Mouse (Mus musculus): ENCODE measurements around the gene Cox6a1. TPM values are rescaled to one million over a fixed set of nuclear protein-coding genes. Genes with fewer than 3 reads are reported as not detected.
A peak's percentile ranks its signal among the peaks of the same experiment; 100 is the strongest.

Cox6a1 gene
- polyA plus RNA-seq, 1 experiment from 2014 or later = 829 TPM

DNA sequence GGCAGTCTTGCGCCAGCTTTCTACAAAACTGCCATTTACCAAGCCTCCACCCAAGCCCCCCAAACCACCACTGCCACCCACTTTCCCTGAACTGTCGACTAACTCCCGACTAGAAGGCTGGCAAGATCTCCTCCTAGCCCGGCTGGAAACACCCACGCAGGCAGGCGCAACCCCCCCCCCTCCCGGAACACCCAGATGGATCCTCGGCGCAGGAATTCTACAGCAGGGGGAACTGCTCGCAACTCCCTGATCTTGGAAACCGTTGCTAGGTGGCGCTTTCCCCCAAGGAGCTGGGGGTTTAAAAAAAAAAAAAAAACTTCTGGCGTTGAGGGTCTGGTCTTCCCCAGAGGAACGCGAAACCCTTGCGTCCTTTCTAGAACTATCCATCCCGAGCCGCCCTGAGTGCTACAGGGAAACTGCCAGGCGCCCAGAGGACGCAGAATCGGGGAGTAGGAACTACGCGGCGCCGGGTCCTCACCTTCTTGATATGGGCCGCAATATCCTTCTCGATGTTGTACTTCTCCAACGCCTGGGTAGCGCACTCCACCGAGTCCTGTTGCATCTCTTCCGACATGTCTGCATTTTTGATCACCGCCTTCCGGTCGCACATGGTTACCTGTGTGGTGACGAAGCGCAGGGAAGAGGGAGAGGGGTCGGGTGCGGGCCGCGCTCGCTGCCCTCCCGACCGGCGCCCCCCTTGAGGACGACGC, 48.6 kb downstream of the Cox6a1 start:
- Histone ChIP-seq H3K27ac (ENCODE audit: low read depth, low read length) (peak overlapping the region; percentile 91), H3K9ac (ENCODE audit: low read depth, low read length) (peak overlapping the region; percentile 92), H3K4me3 (ENCODE audit: low read depth, low read length) (peak overlapping the region; percentile 90), H3K4me2 (replicated peaks; ENCODE audit: low read depth, low read length) (peak overlapping the region; percentile 38), H3K4me1 (replicated peaks; ENCODE audit: control insufficient read depth, insufficient read depth, low read length) (peaks cover 4% of the 10 kb centered on the region), H3K27me3 (ENCODE audit: control insufficient read depth, insufficient read depth, low read length) (no peaks in the 10 kb centered on the region), H3K36me3 (ENCODE audit: control insufficient read depth, insufficient read depth, low read length) (peaks cover 8% of the 10 kb centered on the region), H3K9me3 (ENCODE audit: control insufficient read depth, low read length) (no peaks in the 10 kb centered on the region)
- peak; percentile 18 for ATAC-seq (ENCODE audit: low FRiP score)
- 2% methylated on average over 46 of the region's 46 CpGs for WGBS
- DNase-seq (ENCODE audit: low spot score) = peak; percentile 65

DNA sequence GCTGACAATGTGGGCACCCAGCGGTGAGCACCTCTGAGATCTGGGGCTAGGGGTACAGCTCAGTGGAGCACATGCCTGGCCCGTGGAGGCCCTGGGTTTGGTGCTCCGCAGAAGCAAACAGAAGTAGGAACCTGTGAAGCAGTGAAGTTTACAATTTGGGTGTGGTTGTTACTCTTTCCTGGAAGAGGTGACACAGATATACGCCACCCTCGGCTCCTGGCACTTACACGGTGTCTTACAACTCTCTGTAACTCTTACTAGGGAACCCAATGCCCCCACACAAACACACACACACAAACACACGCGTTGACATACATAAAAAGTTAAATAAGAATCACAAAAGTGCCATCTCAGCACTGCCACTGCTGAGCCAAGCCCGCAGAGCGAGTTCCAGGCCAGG, 52.4 kb downstream of the Cox6a1 start:
- WGBS = 88% methylated on average over 10 of the region's 10 CpGs
- Histone ChIP-seq H3K36me3 (ENCODE audit: control insufficient read depth, insufficient read depth, low read length) (peaks cover 8% of the 10 kb centered on the region), H3K9ac (ENCODE audit: low read depth, low read length) (no peak overlapping the region), H3K4me2 (replicated peaks; ENCODE audit: low read depth, low read length) (no peak overlapping the region), H3K9me3 (ENCODE audit: control insufficient read depth, low read length) (no peaks in the 10 kb centered on the region), H3K4me3 (ENCODE audit: low read depth, low read length) (no peak overlapping the region), H3K27me3 (ENCODE audit: control insufficient read depth, insufficient read depth, low read length) (no peaks in the 10 kb centered on the region), H3K27ac (ENCODE audit: low read depth, low read length) (no peak overlapping the region), H3K4me1 (replicated peaks; ENCODE audit: control insufficient read depth, insufficient read depth, low read length) (peaks cover 4% of the 10 kb centered on the region)
- ATAC-seq (ENCODE audit: low FRiP score) (no peak), DNase-seq (ENCODE audit: low spot score) (no peak)

Other genes starting within 250 kb of the Cox6a1 start
- gene Acads, start 229.6 kb downstream of the Cox6a1 start, polyA plus RNA-seq (2014; fragmentation: Nextera tagmentation; extraction: Ambion mirVana) = 22.9 and 30.8 TPM in 2 replicates
- 46.8 and 57.2 TPM in 2 replicates for gene Unc119b, start 214.0 kb downstream of the Cox6a1 start, polyA plus RNA-seq (2014; fragmentation: Nextera tagmentation; extraction: Ambion mirVana)
- 41.2 and 44.1 TPM in 2 replicates for gene Mlec, start 190.8 kb downstream of the Cox6a1 start, polyA plus RNA-seq (2014; fragmentation: Nextera tagmentation; extraction: Ambion mirVana)
- 5.0 and 7.6 TPM in 2 replicates for gene Cabp1, start 154.6 kb downstream of the Cox6a1 start, polyA plus RNA-seq (2014; fragmentation: Nextera tagmentation; extraction: Ambion mirVana)
- gene Pop5, start 113.1 kb downstream of the Cox6a1 start, polyA plus RNA-seq (2014; fragmentation: Nextera tagmentation; extraction: Ambion mirVana) = 104 and 106 TPM in 2 replicates
- 65.9 and 87.5 TPM in 2 replicates for gene Rnf10, start 76.1 kb downstream of the Cox6a1 start, polyA plus RNA-seq (2014; fragmentation: Nextera tagmentation; extraction: Ambion mirVana)
- gene Coq5, start 69.3 kb downstream of the Cox6a1 start, polyA plus RNA-seq (2014; fragmentation: Nextera tagmentation; extraction: Ambion mirVana) = 52.6 and 55.5 TPM in 2 replicates
- 1,538 and 1,558 TPM in 2 replicates for gene Dynll1, start 48.0 kb downstream of the Cox6a1 start, polyA plus RNA-seq (2014; fragmentation: Nextera tagmentation; extraction: Ambion mirVana)
- gene Srsf9, start 21.8 kb downstream of the Cox6a1 start, polyA plus RNA-seq (2014; fragmentation: Nextera tagmentation; extraction: Ambion mirVana) = 305 and 320 TPM in 2 replicates
- gene Gatc, start 7.8 kb downstream of the Cox6a1 start, polyA plus RNA-seq (2014; fragmentation: Nextera tagmentation; extraction: Ambion mirVana) = 43.0 and 51.2 TPM in 2 replicates
- gene Triap1, start 7.8 kb downstream of the Cox6a1 start, polyA plus RNA-seq (2014; fragmentation: Nextera tagmentation; extraction: Ambion mirVana) = 56.8 and 60.0 TPM in 2 replicates
- 136 and 141 TPM in 2 replicates for gene Msi1, start 80.6 kb upstream of the Cox6a1 start, polyA plus RNA-seq (2014; fragmentation: Nextera tagmentation; extraction: Ambion mirVana)
- 0.56 and 1.1 TPM in 2 replicates for gene Pla2g1b, start 117.3 kb upstream of the Cox6a1 start, polyA plus RNA-seq (2014; fragmentation: Nextera tagmentation; extraction: Ambion mirVana)
- 21.3 and 23.1 TPM in 2 replicates for gene Sirt4, start 135.7 kb upstream of the Cox6a1 start, polyA plus RNA-seq (2014; fragmentation: Nextera tagmentation; extraction: Ambion mirVana)
- gene Pxn, start 157.7 kb upstream of the Cox6a1 start, polyA plus RNA-seq (2014; fragmentation: Nextera tagmentation; extraction: Ambion mirVana) = 9.0 and 10.1 TPM in 2 replicates
- gene Rplp0, start 210.5 kb upstream of the Cox6a1 start, polyA plus RNA-seq (2014; fragmentation: Nextera tagmentation; extraction: Ambion mirVana) = 1,244 and 1,247 TPM in 2 replicates
- 31.8 and 39.4 TPM in 2 replicates for gene Gcn1l1, start 216.3 kb upstream of the Cox6a1 start, polyA plus RNA-seq (2014; fragmentation: Nextera tagmentation; extraction: Ambion mirVana)

Measured in hindbrain, embryonic 11.5 days (tissue).